Mouse (Mus musculus): ENCODE data around the gene Tfeb. TPM values are rescaled to one million over a fixed set of nuclear protein-coding genes. Genes with fewer than 3 reads are reported as not detected.
A peak's percentile ranks its signal among the peaks of the same experiment; 100 is the strongest.

Tfeb gene
- total RNA-seq, 2 experiments from 2014 or later = 5.0 to 5.7 TPM

- intact Hi-C loops (cut with DNase I) = no loop called here
- DNase-seq = no peak
These were observed 46.8 kb downstream of the Tfeb start for GRCm38 (mm10) chr17:47783445-47784223.

- DNase-seq = no peak
- intact Hi-C loops (cut with DNase I) = no loop called here
These were observed 47.6 kb downstream of the Tfeb start for GRCm38 (mm10) chr17:47784411-47784810.

- DNase-seq = no peak
- intact Hi-C loops (cut with DNase I) = no loop called here
These were observed 50.8 kb downstream of the Tfeb start for GRCm38 (mm10) chr17:47787632-47788031.

GRCm38 (mm10) chr17:47788306-47788705 lies 51.5 kb downstream of the Tfeb start:
- intact Hi-C loops (cut with DNase I) = no loop called here
- no peak for DNase-seq

- DNase-seq = peak; percentile 29
- intact Hi-C loops (cut with DNase I) = no loop called here
These were observed 52.2 kb downstream of the Tfeb start for GRCm38 (mm10) chr17:47788996-47789395.

- intact Hi-C loops (cut with DNase I) = loop anchor here (5.0 kb wide), 2 partner anchors 70 to 310 kb away; no protein-coding TSS in a partner anchor
- peak; percentile 73 for DNase-seq
These were observed 55.5 kb downstream of the Tfeb start for GRCm38 (mm10) chr17:47792098-47792863.

GRCm38 (mm10) chr17:47793377-47793776 lies 56.5 kb downstream of the Tfeb start:
- intact Hi-C loops (cut with DNase I) = loop anchor here (5.0 kb wide), 2 partner anchors 69 to 309 kb away; no protein-coding TSS in a partner anchor
- peak; percentile 87 for DNase-seq

GRCm38 (mm10) chr17:47795446-47795845 lies 58.6 kb downstream of the Tfeb start:
- intact Hi-C loops (cut with DNase I) = no loop called here
- peak; percentile 43 for DNase-seq

- intact Hi-C loops (cut with DNase I) = no loop called here
- no peak for DNase-seq
These were observed 59.5 kb downstream of the Tfeb start for GRCm38 (mm10) chr17:47796156-47796816.

- DNase-seq = no peak
- intact Hi-C loops (cut with DNase I) = no loop called here
These were observed 60.1 kb downstream of the Tfeb start for GRCm38 (mm10) chr17:47796968-47797367.

- intact Hi-C loops (cut with DNase I) = no loop called here
- DNase-seq = no peak
These were observed 60.6 kb downstream of the Tfeb start for GRCm38 (mm10) chr17:47797383-47797782.

GRCm38 (mm10) chr17:47802806-47803205 lies 66.0 kb downstream of the Tfeb start:
- intact Hi-C loops (cut with DNase I) = no loop called here

GRCm38 (mm10) chr17:47803662-47804061 lies 66.8 kb downstream of the Tfeb start:
- DNase-seq = no peak
- intact Hi-C loops (cut with DNase I) = no loop called here

More at GRCm38 (mm10) chr17:47802806-47803205, 66.0 kb downstream of the Tfeb start:
- DNase-seq = no peak

GRCm38 (mm10) chr17:47805047-47805835 lies 68.4 kb downstream of the Tfeb start:
- DNase-seq = no peak
- intact Hi-C loops (cut with DNase I) = no loop called here

- intact Hi-C loops (cut with DNase I) = no loop called here
- peak; percentile 52 for DNase-seq
These were observed 69.4 kb downstream of the Tfeb start for GRCm38 (mm10) chr17:47806230-47806629.

GRCm38 (mm10) chr17:47811265-47811800 lies 74.5 kb downstream of the Tfeb start:
- intact Hi-C loops (cut with DNase I) = no loop called here
- no peak for DNase-seq

- intact Hi-C loops (cut with DNase I) = no loop called here
- DNase-seq = no peak
These were observed 75.4 kb downstream of the Tfeb start for GRCm38 (mm10) chr17:47812200-47812599.

- no peak for DNase-seq
- intact Hi-C loops (cut with DNase I) = no loop called here
These were observed 76.8 kb downstream of the Tfeb start for GRCm38 (mm10) chr17:47813616-47814015.

GRCm38 (mm10) chr17:47814496-47814895 lies 77.7 kb downstream of the Tfeb start:
- intact Hi-C loops (cut with DNase I) = no loop called here

GRCm38 (mm10) chr17:47815446-47815845 lies 78.6 kb downstream of the Tfeb start:
- intact Hi-C loops (cut with DNase I) = no loop called here
- DNase-seq = no peak

More at GRCm38 (mm10) chr17:47814496-47814895, 77.7 kb downstream of the Tfeb start:
- DNase-seq = no peak
